Mouse (Mus musculus): Measurements from ENCODE around the gene Dpp9.

Gene Dpp9

GRCm38 (mm10) chr17:56185281-56186141 is 33.2 kb downstream of the Dpp9 start:
- no peak for DNase-seq (ENCODE audit: extremely low read depth, low read depth)

- peak; percentile 75 for DNase-seq (ENCODE audit: extremely low read depth, low read depth)
Measured at GRCm38 (mm10) chr17:56183658-56184103, 35.0 kb downstream of the Dpp9 start, which contains the start of gene Mydgf. Gene Mydgf, minus strand, starts transcription at chr17:56183920.

DNA sequence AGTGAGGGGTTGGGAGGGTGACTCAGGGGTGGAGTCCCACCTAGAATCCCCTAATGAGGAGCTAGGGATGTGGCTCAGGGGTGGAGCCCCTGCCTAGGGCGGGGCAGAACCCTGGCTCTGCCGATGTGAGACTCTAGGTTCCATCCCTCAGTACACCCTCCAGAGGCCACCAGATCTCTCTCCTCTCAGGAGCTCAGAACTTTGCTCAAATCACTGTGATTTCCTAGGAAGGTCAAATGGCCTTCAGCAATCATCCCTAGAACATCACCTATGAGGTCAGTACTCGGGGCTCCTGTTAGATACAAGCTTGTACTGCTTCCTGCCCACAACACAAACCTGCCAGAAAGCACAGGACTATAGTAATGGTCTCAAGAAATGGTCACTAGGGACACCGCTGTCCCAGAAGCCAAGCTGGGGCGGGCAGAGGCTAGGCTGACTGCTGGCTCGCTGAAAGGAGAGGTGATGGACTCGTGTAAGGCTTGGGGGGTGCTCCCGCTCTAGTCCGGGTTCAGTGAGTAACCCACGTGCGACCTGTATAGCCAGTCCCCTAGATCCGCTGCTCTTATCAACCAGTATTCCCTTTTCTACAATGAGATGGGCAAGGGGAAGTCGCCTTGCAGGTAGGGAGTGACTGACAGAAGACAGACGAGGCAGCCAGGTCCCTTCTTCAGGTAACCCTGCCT is 35.6 kb downstream of the Dpp9 start:
- DNase-seq (ENCODE audit: extremely low read depth, low read depth): peak; percentile 26

- no peak for DNase-seq (ENCODE audit: extremely low read depth, low read depth)
Measured at GRCm38 (mm10) chr17:56175416-56175815, 43.3 kb downstream of the Dpp9 start.

- no peak for DNase-seq (ENCODE audit: extremely low read depth, low read depth)
Measured at GRCm38 (mm10) chr17:56173401-56174046, 45.2 kb downstream of the Dpp9 start.

DNA sequence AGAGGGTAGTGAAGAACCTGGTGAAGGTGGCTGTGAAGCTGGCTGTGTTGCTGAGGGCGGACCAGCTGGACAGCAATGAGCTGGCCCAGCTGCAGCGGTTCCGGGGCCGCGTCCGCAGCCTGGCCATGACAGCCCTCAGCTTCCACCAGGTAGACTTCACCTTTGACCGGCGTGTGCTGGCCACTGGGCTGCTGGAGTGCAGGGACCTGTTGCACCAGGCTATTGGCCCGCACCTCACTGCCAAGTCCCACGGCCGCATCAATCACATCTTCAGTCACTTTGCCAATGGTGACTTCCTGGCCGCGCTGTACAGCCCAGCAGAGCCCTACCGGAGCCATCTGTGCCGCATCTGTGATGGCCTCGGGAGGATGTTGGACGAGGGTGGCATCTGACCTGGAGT is 46.8 kb downstream of the Dpp9 start:
- no peak for DNase-seq (ENCODE audit: extremely low read depth, low read depth)

GRCm38 (mm10) chr17:56171456-56171855 is 47.2 kb downstream of the Dpp9 start:
- DNase-seq (ENCODE audit: extremely low read depth, low read depth): no peak

DNA sequence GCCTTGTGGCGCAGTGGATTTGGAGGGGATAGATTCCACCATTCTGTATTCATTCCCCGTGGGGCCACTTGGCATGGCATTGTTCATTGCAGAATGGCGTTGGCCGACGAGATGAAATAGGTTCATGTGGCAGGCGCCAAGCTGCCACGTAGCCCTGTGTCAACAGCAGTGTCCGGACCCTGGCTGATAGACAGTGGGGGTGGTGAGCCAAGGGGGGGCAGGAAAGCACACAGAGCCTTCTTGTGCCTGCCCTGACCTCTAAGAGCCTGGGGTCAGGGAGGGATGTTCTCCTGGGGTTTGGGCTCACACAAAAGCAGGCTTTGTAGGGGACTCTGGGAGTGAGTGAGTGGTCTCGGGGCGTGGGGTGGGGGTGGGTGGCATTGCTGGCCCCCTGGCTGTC is 48.1 kb downstream of the Dpp9 start:
- no peak for DNase-seq (ENCODE audit: extremely low read depth, low read depth)

GRCm38 (mm10) chr17:56169830-56170229 is 48.9 kb downstream of the Dpp9 start:
- DNase-seq (ENCODE audit: extremely low read depth, low read depth): no peak

GRCm38 (mm10) chr17:56165671-56166070 is 53.0 kb downstream of the Dpp9 start:
- DNase-seq (ENCODE audit: extremely low read depth, low read depth): no peak

- no peak for DNase-seq (ENCODE audit: extremely low read depth, low read depth)
Measured at GRCm38 (mm10) chr17:56164510-56164909, 54.2 kb downstream of the Dpp9 start.

DNA sequence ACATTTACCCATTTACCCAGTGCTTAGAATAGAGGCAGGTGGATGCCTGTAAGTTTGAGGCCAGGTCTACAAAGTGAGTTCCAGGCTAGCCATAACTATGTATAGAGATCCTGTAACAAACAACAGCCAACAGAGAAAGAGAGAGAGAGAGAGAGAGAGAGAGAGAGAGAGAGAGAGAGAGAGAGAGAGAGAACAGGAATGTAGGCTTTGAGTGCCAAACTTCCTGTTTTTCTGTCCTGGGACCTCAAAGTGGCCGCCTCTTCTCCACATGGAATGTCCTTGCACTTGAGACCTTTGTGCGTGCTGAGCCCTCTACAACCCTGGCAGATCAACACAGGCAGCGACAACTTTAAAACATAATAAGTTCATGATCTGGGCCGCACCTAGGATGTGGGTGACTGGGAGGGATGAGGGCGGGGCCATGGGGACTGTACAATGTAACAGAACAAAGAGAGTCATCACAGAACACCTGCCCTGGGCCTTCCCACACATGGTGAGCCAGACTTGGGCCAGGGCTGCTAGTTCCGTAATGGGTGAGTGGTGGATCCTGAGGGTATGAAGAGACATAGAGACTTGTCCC is 55.1 kb downstream of the Dpp9 start:
- no peak for DNase-seq (ENCODE audit: extremely low read depth, low read depth)

- peak; percentile 89 for DNase-seq (ENCODE audit: extremely low read depth, low read depth)
Measured at GRCm38 (mm10) chr17:56162231-56162774, 56.4 kb downstream of the Dpp9 start, which contains the start of gene Tnfaip8l1. Gene Tnfaip8l1, plus strand, starts transcription at chr17:56162477.

GRCm38 (mm10) chr17:56159729-56160128 is 59.0 kb downstream of the Dpp9 start:
- DNase-seq (ENCODE audit: extremely low read depth, low read depth): no peak

DNA sequence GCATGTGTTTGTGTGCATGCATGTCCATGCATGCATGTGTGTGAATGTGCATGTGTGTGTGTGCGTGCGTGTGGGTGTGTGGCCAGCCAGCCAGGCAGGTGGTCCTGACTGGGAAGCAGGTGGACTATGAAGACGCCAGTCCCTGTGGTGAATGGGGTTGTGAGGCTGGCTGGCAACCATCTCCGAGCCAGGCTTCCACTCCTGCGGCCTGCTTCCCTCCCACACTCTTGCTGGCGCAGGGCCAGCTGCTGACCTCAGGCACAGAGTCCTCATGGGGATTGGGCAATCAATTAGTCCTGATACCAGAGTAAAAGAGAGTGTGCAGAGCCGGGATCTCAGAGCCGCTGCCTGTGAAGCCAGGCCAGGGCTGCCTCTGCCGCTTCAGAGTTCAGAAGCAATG is 65.1 kb downstream of the Dpp9 start:
- no peak for DNase-seq (ENCODE audit: extremely low read depth, low read depth)

- DNase-seq (ENCODE audit: extremely low read depth, low read depth): no peak
Measured at GRCm38 (mm10) chr17:56149897-56150296, 68.8 kb downstream of the Dpp9 start.

DNA sequence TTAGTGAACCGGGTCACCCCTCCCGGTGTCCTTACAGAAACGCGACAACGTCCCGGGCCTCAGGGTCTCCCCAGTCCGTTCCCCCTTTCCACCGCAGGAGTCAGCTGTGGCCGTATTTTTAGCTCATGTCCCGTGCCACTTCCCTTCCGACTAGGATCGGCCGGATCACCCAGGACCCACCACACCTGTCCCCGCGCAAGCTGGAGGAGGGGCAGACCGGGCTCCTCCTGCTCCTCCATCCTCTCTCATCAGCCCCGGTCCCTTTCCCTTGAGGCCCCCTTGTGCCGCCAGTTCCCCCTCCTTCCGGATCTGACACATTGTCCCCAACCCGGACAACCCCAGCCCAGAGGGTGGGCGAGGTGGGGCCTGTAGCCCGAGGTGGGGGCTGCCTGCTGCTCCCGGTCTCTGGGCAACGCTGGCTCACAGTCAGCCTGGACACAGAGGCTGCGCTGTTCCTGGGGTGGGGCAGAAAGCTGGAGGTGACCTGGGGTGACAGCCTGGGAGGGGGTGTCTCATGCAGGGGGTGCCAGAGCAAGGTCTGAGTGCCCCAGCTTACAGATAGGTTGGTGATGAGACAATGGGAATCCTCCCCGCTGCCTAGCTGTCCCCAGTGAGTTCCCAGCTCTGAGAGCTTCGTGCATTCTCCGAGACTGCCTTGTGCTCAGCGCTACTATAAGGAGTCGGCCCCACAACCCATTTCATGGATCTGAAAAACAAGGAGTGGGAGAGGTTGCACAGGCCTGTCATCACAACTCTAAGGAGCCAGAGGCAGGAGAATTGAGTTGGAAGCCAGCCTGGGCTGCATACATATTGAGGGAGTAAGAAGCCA is 69.7 kb downstream of the Dpp9 start:
- no peak for DNase-seq (ENCODE audit: extremely low read depth, low read depth)

DNA sequence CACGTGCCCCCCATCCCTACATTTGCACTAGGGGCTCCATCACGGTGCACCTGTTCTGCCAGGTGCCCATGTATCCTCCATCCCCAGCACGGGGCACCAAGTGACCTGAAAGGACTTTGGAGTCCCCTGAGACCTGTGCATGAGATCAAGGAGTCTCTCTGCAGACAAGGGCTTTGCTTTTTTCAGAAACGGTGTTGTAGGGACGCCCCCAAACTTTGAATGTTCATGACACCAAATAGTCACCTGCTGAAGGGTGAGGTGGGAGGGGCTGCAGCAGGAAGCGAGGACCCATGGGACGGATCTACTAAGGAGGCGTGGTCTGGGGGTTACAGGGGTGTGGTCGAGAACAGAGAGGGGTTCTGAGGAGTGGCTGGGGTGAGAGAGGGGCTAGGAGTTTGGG is 70.4 kb downstream of the Dpp9 start:
- DNase-seq (ENCODE audit: extremely low read depth, low read depth): no peak

GRCm38 (mm10) chr17:56147420-56147819 is 71.3 kb downstream of the Dpp9 start:
- no peak for DNase-seq (ENCODE audit: extremely low read depth, low read depth)

DNA sequence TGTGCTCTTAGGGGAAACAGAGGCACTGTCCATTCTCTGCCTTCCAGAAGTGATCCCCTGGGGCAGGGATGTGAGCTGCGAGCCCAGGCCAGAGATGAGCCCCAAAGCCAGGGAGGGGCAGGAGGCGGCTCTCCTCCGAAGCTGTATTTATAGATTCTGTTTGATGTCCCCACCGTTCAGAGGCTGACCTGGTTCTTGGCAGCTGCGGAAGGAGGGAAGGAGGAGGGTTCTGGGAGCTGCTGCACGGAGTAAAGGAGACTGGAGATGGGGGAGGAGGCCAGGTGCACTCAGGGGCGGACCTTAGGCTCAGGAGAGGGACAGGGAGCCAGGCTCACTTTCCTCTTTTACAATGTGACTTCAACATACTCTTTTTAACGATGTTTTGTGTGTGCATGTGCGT is 72.6 kb downstream of the Dpp9 start:
- DNase-seq (ENCODE audit: extremely low read depth, low read depth): no peak
